Mouse (Mus musculus) midbrain, embryonic 14.5 days (tissue): ENCODE results near the gene Fra10ac1. TPM values are rescaled to one million over a fixed set of nuclear protein-coding genes. Genes with fewer than 3 reads are reported as not detected.

Source experiments
- ATAC-seq: fragments of 200-750 bp; cut with Nextera tagmentation; 2 replicates; pipeline ENCODE4 v1.8.0; 2017; ENCODE audit warnings: moderate number of reproducible peaks, moderate library complexity; ENCODE audit not compliant: low FRiP score, low TSS enrichment
- DNase-seq: peaks from one replicate; pipeline ENCODE4 v3.0.0-alpha.2; 2015
- H3K27ac ChIP-seq: fragments of 300-500 bp; sonication (generic); replicated peaks from 2 replicates; pipeline ENCODE4 v1.5.1; 2014; ENCODE audit warnings: mild to moderate bottlenecking, low read depth, low read length, moderate library complexity
- H3K27me3 ChIP-seq: fragments of 300-500 bp; sonication (generic); 2 replicates; pipeline ENCODE4 v1.6.1; 2014; ENCODE audit warnings: low read length, control low read depth, mixed read lengths; ENCODE audit not compliant: control insufficient read depth, insufficient read depth
- H3K36me3 ChIP-seq: fragments of 300-500 bp; sonication (generic); 2 replicates; pipeline ENCODE4 v1.6.1; 2014; ENCODE audit warnings: low read length, control low read depth; ENCODE audit not compliant: control insufficient read depth, insufficient read depth
- H3K4me1 ChIP-seq: fragments of 300-500 bp; sonication (generic); 2 replicates; pipeline ENCODE4 v1.6.1; 2014; ENCODE audit warnings: mild to moderate bottlenecking, antibody characterized with exemption, low read length, control low read depth; ENCODE audit not compliant: control insufficient read depth, insufficient read depth
- H3K4me2 ChIP-seq: fragments of 300-500 bp; sonication (generic); 2 replicates; pipeline ENCODE4 v1.6.1; 2014; ENCODE audit warnings: mild to moderate bottlenecking, low read length, moderate library complexity
- H3K4me3 ChIP-seq: fragments of 300-500 bp; sonication (generic); replicated peaks from 2 replicates; pipeline ENCODE4 v1.5.1; 2014; ENCODE audit warnings: low read depth, low read length
- H3K9ac ChIP-seq: fragments of 300-500 bp; sonication (generic); replicated peaks from 2 replicates; pipeline ENCODE4 v1.6.1; 2014; ENCODE audit warnings: mild to moderate bottlenecking, low read length, moderate library complexity
- H3K9me3 ChIP-seq: fragments of 300-500 bp; sonication (generic); 2 replicates; pipeline ENCODE4 v1.6.1; 2016; ENCODE audit warnings: low read length, control low read depth, mixed read lengths; ENCODE audit not compliant: control insufficient read depth
- WGBS: fragments of 180-500 bp; shearing (Covaris S2); extraction: QIAGEN DNeasy Blood & Tissue Kit; methylation state at CpG from one replicate; pipeline ENCODE4 v1.1.7; 2014; 5-methylcytosine and 5-hydroxymethylcytosine counted together
- polyA plus RNA-seq: library from polyadenylated mRNA; unstranded; fragments of >200 nt; fragmentation: Nextera tagmentation; extraction: Ambion mirVana; gene quantifications from 2 replicates; pipeline ENCODE4 v1.2.1, GENCODE M21; 2014

Gene Fra10ac1
- polyA plus RNA-seq, 1 experiment from 2014 or later = 41.0 TPM

GRCm38 (mm10) chr19:38259436-38259835, 35.5 kb upstream of the Fra10ac1 start:
- Histone ChIP-seq H3K36me3 (no peaks in the 10 kb centered on the region), H3K27ac (no peak overlapping the region), H3K4me2 (no peak overlapping the region), H3K27me3 (no peaks in the 10 kb centered on the region), H3K9me3 (no peaks in the 10 kb centered on the region), H3K4me1 (0 out of 2 replicates have a peak, but pooled peaks cover 3% of the 10 kb centered on the region), H3K4me3 (no peak overlapping the region), H3K9ac (no peak overlapping the region)
- ATAC-seq = no peak
- WGBS = 80% methylated on average over 3 of the region's 3 CpGs
- peak; percentile 42 for DNase-seq

GRCm38 (mm10) chr19:38258651-38259065, 34.7 kb upstream of the Fra10ac1 start:
- Histone ChIP-seq H3K9me3 (no peaks in the 10 kb centered on the region), H3K9ac (no peak overlapping the region), H3K4me1 (0 out of 2 replicates have a peak, but pooled peaks cover 1% of the 10 kb centered on the region), H3K36me3 (no peaks in the 10 kb centered on the region), H3K27ac (no peak overlapping the region), H3K4me2 (no peak overlapping the region), H3K27me3 (no peaks in the 10 kb centered on the region), H3K4me3 (no peak overlapping the region)
- WGBS = 85% methylated on average over 3 of the region's 3 CpGs
- ATAC-seq (no peak), DNase-seq (peak; percentile 61)

GRCm38 (mm10) chr19:38253796-38254195, 29.8 kb upstream of the Fra10ac1 start:
- Histone ChIP-seq H3K27ac (no peak overlapping the region), H3K4me2 (no peak overlapping the region), H3K9ac (no peak overlapping the region), H3K36me3 (no peaks in the 10 kb centered on the region), H3K27me3 (no peaks in the 10 kb centered on the region), H3K4me1 (no peaks in the 10 kb centered on the region), H3K9me3 (no peaks in the 10 kb centered on the region), H3K4me3 (no peak overlapping the region)
- 60% methylated on average over 6 of the region's 6 CpGs for WGBS
- ATAC-seq = no peak
- DNase-seq = peak; percentile 67

- Histone ChIP-seq H3K27ac (no peak overlapping the region), H3K36me3 (no peaks in the 10 kb centered on the region), H3K27me3 (no peaks in the 10 kb centered on the region), H3K9ac (no peak overlapping the region), H3K4me2 (no peak overlapping the region), H3K4me1 (no peaks in the 10 kb centered on the region), H3K9me3 (no peaks in the 10 kb centered on the region), H3K4me3 (no peak overlapping the region)
- 83% methylated on average over 8 of the region's 8 CpGs for WGBS
- DNase-seq = no peak
- ATAC-seq = no peak
These were observed 25.7 kb upstream of the Fra10ac1 start for GRCm38 (mm10) chr19:38249627-38250026.

- no peak overlapping the region for H3K4me2 ChIP-seq
- no peak overlapping the region; the same call in 1 of the 2 replicates for H3K27ac ChIP-seq
These were observed 22.2 kb upstream of the Fra10ac1 start for GRCm38 (mm10) chr19:38246177-38246622.

GRCm38 (mm10) chr19:38245361-38246176, 21.6 kb upstream of the Fra10ac1 start:
- H3K9me3 ChIP-seq = no peaks in the 10 kb centered on the region
- H3K4me1 ChIP-seq = no peaks in the 10 kb centered on the region
- peak overlapping the region; percentile 38; the same call in 1 of the 2 replicates for H3K27ac ChIP-seq
- no peak overlapping the region for H3K9ac ChIP-seq
- peak; percentile 39 for DNase-seq
- no peaks in the 10 kb centered on the region for H3K36me3 ChIP-seq
- no peaks in the 10 kb centered on the region for H3K27me3 ChIP-seq
- H3K4me3 ChIP-seq = no peak overlapping the region
- no peak overlapping the region for H3K4me2 ChIP-seq
- ATAC-seq = no peak
- WGBS = 76% methylated on average over 10 of the region's 10 CpGs

More at GRCm38 (mm10) chr19:38246177-38246622, 22.2 kb upstream of the Fra10ac1 start:
- 65% methylated on average over 7 of the region's 7 CpGs for WGBS
- Histone ChIP-seq H3K4me1 (no peaks in the 10 kb centered on the region), H3K9ac (no peak overlapping the region), H3K36me3 (no peaks in the 10 kb centered on the region), H3K9me3 (no peaks in the 10 kb centered on the region), H3K27me3 (no peaks in the 10 kb centered on the region), H3K4me3 (no peak overlapping the region)
- ATAC-seq (no peak), DNase-seq (peak; percentile 28)

GRCm38 (mm10) chr19:38244748-38245147, 20.8 kb upstream of the Fra10ac1 start:
- DNase-seq (no peak), ATAC-seq (no peak)
- Histone ChIP-seq H3K27ac (no peak overlapping the region), H3K9ac (no peak overlapping the region), H3K9me3 (no peaks in the 10 kb centered on the region), H3K4me3 (no peak overlapping the region), H3K27me3 (no peaks in the 10 kb centered on the region), H3K4me2 (no peak overlapping the region), H3K36me3 (no peaks in the 10 kb centered on the region), H3K4me1 (no peaks in the 10 kb centered on the region)
- 67% methylated on average over 8 of the region's 8 CpGs for WGBS

- H3K27ac ChIP-seq = no peak overlapping the region
- H3K36me3 ChIP-seq = no peaks in the 10 kb centered on the region
- no peak for DNase-seq
- H3K4me2 ChIP-seq = no peak overlapping the region
- peaks cover 13% of the 10 kb centered on the region; the same call in 1 of the 2 replicates for H3K4me1 ChIP-seq
- ATAC-seq = no peak
- H3K9ac ChIP-seq = no peak overlapping the region
- no peak overlapping the region for H3K4me3 ChIP-seq
- no peaks in the 10 kb centered on the region for H3K9me3 ChIP-seq
- no peaks in the 10 kb centered on the region for H3K27me3 ChIP-seq
- 90% methylated on average over 8 of the region's 8 CpGs for WGBS
These were observed 18.4 kb upstream of the Fra10ac1 start for GRCm38 (mm10) chr19:38242314-38242852.
